Mouse (Mus musculus) R1 (cell line): ENCODE measurements around the gene Uimc1.

ENCODE experiments used
- DNase-seq: peaks from one replicate; pipeline ENCODE4 v3.0.0-alpha.2; 2018; ENCODE audit warnings: low read depth, low spot score

Gene Uimc1

GRCm38 (mm10) chr13:55040016-55040415 is 60.1 kb downstream of the Uimc1 start:
- DNase-seq, result no peak

GRCm38 (mm10) chr13:55024215-55024614 is 75.9 kb downstream of the Uimc1 start:
- no peak for DNase-seq

GRCm38 (mm10) chr13:55022715-55023114 is 77.4 kb downstream of the Uimc1 start:
- no peak for DNase-seq

- DNase-seq, result peak; percentile 50
These were observed 77.8 kb downstream of the Uimc1 start for GRCm38 (mm10) chr13:55022256-55022655.

- DNase-seq, result no peak
These were observed 78.8 kb downstream of the Uimc1 start, which contains the start of gene Hk3 for GRCm38 (mm10) chr13:55021194-55021779. TSS of gene Hk3 (minus strand) at chr13:55021385.

GRCm38 (mm10) chr13:55020051-55020450 is 80.0 kb downstream of the Uimc1 start:
- no peak for DNase-seq

GRCm38 (mm10) chr13:55019181-55019580 is 80.9 kb downstream of the Uimc1 start:
- DNase-seq, result no peak

- DNase-seq, result no peak
These were observed 81.4 kb downstream of the Uimc1 start for GRCm38 (mm10) chr13:55018700-55019099.

- DNase-seq, result no peak
These were observed 82.1 kb downstream of the Uimc1 start for GRCm38 (mm10) chr13:55017898-55018599.

- DNase-seq, result no peak
These were observed 82.8 kb downstream of the Uimc1 start for GRCm38 (mm10) chr13:55017154-55017897.

GRCm38 (mm10) chr13:55014451-55014850 is 85.6 kb downstream of the Uimc1 start:
- DNase-seq, result no peak

GRCm38 (mm10) chr13:55013702-55014344 is 86.3 kb downstream of the Uimc1 start:
- no peak for DNase-seq

- DNase-seq, result peak; percentile 55
These were observed 88.1 kb downstream of the Uimc1 start for GRCm38 (mm10) chr13:55011981-55012478.

GRCm38 (mm10) chr13:55011103-55011502 is 89.0 kb downstream of the Uimc1 start:
- no peak for DNase-seq

GRCm38 (mm10) chr13:55008589-55008988 is 91.5 kb downstream of the Uimc1 start:
- DNase-seq, result peak; percentile 34

- DNase-seq, result no peak
These were observed 93.7 kb downstream of the Uimc1 start for GRCm38 (mm10) chr13:55006415-55006742.

- no peak for DNase-seq
These were observed 94.2 kb downstream of the Uimc1 start for GRCm38 (mm10) chr13:55005691-55006414.

- DNase-seq, result no peak
These were observed 95.5 kb downstream of the Uimc1 start for GRCm38 (mm10) chr13:55004646-55005045.

GRCm38 (mm10) chr13:55002090-55002489 is 98.0 kb downstream of the Uimc1 start:
- no peak for DNase-seq

GRCm38 (mm10) chr13:55000433-55000832 is 99.7 kb downstream of the Uimc1 start:
- DNase-seq, result no peak

- no peak for DNase-seq
These were observed 102.5 kb downstream of the Uimc1 start for GRCm38 (mm10) chr13:54997568-54997967.
